Mouse (Mus musculus) hindlimb bud, embryonic 11.5 days (tissue): ENCODE data around the gene Tmod2.

Experiments used
- DNase-seq: peaks from one replicate; pipeline ENCODE4 v3.0.0-alpha.2; 2012; ENCODE audit warnings: low read depth, low spot score; ENCODE audit errors: extremely low spot score

Tmod2 gene

DNA sequence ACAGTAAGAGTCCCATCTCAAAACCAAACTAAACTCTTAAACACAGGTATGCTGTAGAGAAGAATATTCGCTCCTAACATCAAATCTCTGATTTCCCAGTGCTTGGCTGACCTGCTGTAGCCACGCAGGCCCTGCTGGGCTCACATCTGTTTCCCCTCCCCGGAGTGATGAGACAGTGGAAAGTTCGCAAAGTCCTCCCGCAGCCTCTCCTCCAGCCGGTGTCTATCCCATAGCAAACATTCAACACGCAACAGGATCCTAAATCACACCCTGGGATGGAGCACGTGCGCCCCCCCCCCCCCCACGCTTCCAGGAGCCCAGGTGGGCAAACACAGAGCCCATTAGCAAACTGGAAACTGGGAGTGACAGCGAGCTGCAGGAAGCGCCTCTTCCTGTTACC, 9.6 kb downstream of the Tmod2 start:
- no peak for DNase-seq

DNA sequence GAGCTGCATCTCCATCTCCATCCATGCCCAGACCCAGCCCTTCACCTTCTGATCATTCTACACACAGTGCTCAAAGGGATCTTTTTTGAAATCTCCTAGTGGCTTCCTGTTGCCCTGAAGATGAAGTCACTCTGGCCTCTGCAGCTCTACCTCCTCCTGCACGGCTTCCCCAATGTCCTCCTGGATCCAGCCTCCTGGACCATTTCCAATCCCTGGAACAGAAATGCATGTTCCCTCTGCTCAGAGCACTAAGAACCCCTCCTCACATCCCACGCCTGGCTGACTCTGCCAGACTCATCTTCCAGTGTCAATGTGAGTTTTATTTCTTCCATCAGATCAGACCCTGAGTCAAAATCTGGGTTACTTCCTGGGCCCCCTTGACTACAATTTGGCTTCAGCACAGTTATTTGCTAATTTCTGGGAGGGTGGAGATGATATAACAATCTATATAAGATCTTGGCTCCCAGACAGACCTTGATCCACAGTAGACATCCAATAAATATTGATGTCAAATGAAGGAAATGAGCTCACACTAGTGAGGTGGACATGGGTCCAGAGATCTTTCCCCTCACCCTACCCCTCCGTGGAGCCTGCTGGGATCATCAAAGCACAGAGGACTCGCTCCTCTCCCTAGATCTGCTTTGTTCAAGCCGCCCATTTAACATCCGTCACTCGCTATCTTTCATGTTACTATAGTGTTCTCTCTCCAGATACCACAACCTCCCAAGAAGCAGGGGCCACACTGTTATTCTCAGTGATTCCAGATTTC, 10.8 kb downstream of the Tmod2 start:
- no peak for DNase-seq

DNA sequence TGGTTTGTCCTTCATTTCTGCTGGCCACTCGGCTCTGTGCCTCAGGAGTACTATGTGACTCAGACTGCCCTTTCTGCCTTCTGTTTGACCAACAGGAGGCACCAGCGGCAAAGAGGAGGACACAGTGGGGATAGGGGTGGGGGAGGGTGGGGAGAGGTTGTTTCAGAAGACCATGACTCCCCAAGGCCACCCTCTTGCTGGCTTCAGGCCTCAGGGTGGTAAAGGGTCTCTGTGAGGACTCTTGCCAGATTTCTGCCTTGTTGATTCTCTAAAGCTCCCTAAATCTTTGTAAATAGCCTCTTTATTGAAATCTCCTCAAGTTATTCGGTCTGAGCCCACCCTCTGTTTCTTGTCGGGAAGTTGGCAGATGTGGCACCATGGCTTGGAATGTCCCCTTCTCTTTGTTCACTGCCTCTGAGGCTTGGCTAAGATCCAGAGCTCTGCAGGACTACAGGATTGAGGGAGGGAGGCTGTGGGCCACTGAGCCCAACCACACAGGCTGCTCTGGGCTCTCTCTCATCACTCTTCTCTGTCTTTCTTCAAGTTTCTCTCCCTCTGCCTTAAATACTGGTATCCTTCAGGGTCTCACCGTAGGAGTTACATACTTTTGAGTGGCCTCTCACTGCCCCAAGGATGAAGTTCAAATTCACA, 11.8 kb downstream of the Tmod2 start:
- DNase-seq: no peak

DNA sequence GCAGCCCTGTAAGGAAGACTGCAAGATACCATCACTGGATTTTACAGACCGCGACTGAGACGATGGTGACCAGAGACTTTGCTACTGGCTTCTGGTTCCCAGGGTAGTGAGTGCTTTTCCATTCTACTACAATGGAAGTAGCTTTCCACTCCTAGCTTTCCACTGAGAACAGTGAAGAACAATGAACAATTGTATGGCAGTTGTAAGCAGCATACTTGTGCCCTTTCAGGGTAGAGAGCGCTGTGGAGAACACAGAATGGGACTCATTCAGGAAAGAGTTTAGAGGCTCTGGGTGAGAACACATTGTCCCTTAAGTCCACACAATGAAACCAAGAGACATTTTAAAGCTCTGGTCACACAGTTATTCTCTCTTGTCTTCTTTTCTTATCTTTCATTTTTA, 13.5 kb downstream of the Tmod2 start:
- DNase-seq: no peak

DNA sequence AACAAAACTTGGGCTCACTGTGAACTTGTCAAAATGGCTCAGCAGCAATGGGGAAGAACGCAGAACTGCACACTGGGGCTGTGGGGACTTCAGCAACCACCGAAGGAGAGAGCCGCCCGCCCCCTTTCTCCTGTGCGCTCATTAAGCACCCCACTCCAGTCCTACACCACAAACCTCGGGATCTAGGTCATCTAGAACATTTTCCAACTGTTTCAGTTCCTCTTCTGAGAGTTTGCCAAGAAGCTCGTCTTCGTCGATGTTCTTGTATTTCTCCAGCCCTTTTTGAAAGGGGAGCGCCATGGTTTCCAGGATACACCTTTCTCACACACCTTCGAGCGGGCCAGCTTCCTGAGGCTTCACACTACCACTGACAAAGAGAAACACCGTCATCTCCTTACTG, 14.1 kb downstream of the Tmod2 start:
- no peak for DNase-seq

DNA sequence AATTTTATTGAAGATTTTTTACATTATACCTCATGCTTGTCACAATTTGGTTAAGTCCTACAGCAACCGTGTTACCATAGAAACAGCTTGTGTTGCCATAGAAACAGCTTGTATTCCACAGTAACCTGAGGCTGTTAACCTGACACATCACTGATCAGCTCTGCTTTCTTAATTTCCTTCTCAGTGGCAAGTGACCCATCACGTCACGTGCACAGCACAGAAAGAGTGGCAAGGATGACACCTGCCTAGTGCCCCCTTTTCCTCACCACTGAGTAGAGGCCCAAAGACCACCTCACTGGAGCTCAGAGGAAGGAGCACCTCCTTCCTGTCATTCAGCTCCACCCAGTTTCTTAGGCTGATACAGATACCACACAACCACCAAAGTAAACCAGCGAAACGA, 17.6 kb downstream of the Tmod2 start:
- no peak for DNase-seq

DNA sequence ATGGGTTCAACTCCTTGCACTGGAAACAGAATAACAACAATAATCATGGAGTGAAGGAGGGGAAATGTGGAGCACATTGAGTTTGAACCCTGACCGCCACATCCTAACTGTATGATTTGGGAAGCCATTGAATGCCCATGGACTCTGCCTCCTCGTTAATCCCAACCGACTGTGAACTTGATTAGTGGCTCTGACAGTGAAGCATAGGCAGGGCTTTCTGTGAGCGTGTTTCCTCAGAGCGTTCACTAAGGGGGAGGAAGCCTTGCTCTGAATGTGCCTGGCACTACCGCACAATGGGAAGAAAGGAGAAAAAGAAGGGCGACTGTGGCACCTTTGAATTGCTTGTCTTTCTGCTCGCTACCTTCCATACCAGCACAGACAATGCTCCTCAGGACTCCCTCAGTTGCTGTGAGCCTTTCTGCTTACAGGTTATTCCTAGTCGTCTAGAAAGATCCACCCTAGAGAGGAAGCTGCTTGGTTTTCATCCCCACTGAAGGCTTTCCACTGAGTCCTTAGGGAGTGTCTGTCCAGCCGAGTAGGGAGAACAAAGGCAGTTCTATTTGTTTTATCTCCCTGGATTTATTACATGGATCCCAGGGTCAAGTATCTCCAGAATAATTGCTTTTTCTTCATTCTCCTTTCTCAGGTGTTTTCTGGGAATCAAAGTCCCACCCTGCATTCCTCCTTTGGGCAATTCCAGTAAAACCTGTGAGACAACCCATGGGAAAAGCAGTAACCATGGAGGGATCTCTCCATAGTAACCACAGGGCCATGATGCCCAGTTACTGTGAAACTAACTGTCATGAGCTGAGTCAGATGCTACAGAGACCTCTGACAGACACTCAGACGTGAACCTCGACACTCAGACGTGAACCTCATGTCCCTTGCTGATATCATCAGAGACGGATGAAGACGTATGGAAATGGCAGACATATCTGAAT, 21.0 kb downstream of the Tmod2 start:
- no peak for DNase-seq

DNA sequence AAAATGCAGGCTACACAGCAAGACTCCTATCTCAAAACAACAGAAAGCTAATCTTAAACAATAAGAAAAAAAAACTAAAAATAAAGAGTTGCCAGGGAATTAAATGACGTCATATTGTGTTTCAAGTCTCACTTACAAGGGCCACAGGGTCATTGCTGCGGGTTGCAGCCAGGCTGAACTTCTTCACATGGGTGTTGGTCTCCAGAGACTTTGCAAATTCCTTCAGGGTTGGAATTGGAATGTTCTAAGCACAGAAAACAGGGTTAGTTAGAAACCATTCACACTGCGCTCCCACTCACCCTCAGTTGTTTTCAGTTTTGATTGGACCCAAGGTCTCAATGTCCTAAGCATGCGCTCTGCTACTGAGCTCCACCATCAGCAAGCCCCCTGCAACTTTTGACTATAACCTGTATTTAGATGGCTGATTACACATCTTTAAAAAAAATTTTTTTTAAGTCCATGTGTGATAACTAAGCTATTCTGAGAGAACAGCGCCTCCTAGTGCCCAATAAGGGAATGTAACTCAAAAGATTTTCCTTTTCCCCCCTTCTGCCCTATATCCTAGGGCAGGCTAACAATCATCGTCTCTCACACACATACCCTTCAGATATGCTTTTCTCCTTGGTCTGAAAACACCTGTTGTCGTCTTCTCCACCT, 29.3 kb downstream of the Tmod2 start:
- no peak for DNase-seq

DNA sequence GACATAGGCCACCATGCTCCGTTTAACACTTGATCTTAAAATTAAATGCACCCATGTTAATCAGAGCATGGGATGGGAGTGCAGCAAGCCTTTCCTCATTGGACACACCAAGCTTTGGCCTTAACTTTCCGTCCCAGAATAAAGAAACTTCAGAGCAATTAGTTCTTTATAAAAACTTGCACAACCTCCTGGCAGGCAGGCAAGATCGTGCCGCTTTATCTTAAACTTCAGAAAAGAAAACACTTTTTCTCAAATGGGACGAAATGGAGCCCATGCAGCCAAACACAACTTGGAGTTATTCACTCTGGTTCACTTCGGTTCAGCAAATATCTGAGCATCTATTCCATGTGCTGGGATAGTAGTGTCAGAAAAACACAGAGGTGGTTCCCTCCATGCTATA, 31.8 kb downstream of the Tmod2 start:
- DNase-seq: no peak

DNA sequence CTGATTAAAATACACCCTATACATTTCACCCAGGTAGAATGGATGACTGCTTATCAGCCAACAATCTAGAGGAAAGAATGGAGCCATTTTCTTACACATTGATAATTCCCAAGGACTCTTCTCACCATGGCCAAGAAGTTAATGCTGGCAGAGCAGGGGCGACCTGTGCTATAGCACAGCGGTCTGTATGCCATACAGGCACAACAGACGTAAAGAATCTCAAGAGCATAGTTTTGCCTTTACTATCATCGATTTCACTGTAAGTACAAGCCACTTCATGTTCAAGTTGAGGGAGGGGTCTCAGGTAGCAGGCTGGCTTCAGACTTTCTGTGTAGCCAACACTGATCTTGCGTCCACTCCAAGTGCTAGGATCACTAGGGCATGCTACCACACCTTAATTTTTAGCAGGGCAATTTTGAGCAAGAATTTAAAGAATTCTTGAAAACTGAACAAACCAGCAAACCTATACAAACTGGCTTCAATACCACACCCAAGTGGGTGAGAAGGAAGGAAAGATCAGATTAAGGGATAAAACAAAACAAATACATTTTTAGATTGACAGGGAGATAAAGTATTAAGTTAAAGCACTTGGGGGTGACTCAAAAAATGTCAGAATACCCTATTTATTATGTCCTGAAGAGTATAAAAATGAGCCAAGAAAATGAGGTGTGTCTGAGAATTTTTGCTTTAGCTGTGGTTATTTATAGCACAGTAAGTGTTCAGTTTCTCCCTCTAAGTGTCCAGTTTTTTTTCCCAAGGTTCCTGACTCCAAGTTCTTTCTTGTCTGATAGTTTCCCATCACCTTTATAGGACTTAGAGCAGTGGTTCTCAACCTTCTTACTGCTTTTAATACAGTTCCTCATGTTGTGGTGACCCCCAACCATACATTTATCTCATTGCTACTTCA, 39.8 kb downstream of the Tmod2 start:
- no peak for DNase-seq

DNA sequence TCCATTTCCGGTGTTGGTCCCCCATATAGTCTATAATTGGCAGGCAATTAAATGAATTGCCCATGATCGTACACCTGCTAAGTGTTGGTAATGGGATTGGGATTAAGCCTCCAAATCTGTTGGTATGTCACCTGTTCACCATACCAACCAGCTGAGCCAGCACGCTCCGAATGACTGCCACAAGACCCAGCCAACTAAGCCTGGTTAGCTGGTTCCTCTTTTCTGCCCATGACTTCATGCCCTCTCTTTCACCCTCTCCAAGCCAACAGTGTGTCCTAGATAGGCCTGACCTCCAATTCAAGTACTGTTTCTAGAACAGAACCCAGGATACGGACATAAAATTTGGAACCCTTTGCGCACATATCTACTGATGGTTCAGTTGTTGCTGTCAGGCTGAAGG, 42.7 kb downstream of the Tmod2 start:
- no peak for DNase-seq

DNA sequence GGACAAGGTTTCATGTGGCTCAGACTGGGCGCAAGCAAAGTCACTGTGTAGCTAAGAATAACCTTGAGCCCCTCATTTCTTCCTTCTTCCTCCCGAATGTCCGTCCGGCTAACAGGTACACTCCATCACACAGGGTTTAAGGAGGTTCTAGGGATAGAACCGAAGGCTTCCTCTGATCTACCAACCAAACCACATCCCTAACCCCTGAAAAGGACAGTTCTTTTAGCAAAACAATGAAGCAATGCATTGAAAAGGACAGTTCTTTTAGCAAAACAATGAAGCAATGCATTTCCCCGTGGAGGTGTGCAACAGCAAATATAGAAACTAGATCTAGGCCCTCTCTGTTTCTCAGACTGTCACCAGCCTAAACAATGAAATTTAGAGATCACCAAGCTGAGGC, 46.2 kb downstream of the Tmod2 start:
- no peak for DNase-seq

DNA sequence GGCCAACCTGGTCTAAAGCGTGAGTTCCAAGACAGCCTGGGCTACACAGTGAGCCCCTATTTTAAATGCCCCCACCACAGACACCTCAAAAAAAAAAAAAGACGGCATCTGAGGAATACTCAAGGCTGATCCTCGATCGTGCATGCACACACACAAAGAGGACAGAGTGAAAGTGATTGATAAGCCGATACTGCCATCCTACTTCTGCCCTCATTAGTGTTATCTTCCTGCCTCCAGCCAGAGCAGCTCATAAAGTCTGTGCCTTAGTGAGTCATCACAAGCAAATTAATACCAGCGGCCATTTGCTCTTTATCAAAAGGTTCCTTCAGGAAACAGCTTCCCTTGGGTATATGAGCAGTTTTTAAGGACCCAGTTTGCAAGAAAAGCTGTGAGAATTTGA, 47.5 kb downstream of the Tmod2 start:
- DNase-seq: no peak

DNA sequence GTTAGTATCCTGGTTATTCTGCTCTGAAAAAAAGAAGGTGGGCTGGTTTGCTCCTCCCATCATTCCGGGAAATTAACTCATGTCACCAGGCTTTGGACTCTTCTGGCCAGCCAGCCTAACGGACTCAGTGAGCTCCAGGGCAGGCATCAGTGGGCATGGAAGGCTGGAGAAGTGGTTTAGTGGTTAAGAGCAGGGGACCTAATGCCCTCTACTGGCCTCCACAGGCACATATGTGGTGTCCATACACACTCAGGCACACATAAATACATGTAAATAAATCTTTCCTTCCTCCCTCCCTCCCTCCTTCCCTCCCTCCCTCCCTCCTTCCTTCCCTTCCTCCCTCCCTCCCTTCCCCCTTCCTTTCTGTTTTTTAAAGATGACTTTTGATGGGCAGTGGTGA, 47.9 kb downstream of the Tmod2 start:
- DNase-seq: no peak

DNA sequence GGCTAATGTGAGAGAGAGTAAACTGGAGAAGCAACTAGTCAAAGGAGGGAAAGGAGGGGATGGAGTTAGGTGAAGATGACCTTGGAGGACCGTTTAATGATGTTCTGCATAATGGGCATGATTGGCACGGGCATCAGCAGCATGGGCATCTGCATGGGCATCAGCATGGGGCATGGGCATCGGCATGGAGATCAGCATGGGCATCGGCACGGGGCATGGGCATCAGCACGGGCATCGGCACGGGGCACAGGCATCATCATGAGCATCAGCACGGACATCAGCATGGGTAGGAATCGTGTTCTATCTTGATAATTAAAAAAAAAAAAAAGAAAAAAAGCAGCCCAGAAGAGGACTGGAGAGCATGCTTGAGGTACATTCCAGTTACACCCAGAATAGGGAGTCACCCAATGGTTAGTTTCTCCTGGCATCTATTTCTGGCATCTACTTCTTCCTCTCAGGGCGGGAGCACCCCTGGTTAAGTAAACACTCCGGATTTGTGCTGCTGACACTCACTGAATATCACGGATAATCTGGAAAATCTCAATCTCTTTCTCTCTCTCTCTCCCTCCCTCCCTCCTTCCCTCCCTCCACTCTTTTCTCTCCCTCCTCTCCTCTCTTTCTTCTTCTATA, 50.0 kb downstream of the Tmod2 start:
- no peak for DNase-seq

DNA sequence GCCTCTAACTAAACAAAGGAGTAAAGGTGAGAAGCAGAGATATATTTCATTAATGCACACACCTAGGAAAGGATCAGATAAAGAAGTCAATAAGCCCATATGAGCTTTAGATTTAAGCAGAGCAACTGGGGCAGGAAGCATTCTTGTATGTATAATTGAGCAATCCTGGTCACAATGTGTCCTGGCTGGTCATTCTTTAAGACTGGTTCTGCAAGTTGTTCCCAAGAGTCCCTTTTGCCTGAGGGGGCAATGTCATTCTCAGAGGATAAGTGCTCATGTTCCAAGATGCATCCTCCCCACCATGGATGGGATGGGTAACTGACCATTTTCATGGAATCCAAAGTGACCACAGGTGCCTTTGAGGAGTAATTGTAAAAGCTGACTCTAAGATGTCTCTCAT, 50.8 kb downstream of the Tmod2 start:
- no peak for DNase-seq

DNA sequence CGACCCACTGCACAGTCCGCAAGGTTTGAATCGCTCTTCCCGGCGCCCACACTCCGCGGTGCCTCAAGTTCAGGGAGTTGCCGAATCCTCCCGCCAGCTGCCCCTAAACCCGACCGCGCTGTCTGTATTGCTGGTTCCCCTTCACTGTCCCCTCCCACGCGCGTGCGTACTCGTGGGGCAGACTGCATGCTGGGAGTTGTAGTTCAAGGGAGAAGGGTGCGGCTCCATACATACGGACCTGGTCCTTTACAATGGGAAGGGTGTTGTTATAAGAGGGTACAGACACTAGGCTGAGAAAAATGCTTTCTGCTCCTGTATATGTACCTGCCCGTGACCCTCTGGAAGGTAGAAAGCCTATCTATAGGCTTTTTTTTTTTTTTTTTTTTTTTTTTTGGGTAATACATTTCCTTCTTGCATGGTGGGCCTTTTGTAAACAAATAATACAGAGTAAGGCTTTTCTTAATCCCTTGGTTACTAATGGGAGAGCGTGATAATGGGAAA, 51.6 kb downstream of the Tmod2 start, which contains the start of gene Tmod3:
Gene Tmod3 (minus strand): TSS at position 146 of the 501 bp plus-strand sequence.
- DNase-seq: no peak

DNA sequence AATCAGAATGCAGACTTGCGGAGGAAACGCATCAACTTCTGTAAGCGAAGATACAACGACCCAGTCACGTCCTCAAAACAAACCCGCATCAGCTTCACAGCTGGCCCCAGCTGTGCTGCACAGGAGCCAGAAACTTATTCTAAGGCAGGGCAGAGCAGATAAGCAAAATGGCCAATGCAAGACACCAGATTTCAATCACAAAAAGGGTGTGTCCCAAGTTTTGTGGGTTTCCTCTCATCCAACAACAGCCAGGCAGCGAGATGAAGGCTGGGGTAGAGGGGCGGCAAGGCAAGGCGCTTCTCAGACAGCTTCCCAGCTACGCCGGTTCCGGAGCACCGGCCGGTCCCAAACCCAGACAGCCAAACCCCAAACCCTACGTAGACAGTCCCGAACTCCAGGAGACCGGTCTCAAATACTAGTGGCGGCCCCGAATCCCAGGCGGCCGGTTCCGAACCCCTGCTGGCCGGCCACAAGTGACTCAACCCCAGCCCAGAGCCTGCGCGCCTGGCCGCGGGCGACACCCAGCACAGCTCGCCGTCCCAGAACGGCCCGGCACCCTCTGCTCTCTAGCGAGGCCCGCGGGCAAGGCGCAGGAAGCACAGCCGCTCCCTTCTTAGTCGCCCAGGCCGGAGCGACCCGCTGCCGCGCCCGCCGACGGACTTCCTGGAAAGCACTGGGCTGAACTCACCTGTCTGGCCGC, 52.2 kb downstream of the Tmod2 start:
- no peak for DNase-seq

DNA sequence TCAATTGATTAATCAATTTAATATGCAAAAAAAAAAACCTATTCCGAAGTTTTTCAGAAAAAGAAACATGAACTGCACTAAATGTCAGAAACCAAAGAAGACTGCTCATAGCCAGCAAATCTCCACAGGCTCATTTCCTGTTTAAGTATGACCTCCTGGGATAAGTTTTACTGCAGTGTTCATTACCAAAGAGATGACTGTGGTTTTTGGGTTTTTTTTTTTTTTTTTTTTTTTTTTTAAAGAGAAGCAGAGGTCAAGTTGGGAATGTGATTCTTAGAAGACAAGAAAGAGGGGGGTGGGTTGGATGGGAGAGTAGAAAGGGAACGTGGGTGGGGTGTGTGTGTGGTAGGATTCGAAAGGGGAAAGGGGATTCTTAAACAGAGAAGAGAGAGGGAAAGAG, 52.8 kb downstream of the Tmod2 start:
- DNase-seq: no peak
